Mouse (Mus musculus) thymus, postnatal 10 days (tissue): ENCODE data around the gene Mettl18.
"Not testable (repeated sequence)": the region's sequence is repeated elsewhere in the genome, so short reads cannot be mapped to it uniquely, and the experiment has no call there.

Source experiments
- DNase-seq, 2 experiments: peaks; one replicate each; pipeline ENCODE4 v3.0.0; 2021; ENCODE audit warnings: low spot score in 2 of 2

The Mettl18 gene

DNA sequence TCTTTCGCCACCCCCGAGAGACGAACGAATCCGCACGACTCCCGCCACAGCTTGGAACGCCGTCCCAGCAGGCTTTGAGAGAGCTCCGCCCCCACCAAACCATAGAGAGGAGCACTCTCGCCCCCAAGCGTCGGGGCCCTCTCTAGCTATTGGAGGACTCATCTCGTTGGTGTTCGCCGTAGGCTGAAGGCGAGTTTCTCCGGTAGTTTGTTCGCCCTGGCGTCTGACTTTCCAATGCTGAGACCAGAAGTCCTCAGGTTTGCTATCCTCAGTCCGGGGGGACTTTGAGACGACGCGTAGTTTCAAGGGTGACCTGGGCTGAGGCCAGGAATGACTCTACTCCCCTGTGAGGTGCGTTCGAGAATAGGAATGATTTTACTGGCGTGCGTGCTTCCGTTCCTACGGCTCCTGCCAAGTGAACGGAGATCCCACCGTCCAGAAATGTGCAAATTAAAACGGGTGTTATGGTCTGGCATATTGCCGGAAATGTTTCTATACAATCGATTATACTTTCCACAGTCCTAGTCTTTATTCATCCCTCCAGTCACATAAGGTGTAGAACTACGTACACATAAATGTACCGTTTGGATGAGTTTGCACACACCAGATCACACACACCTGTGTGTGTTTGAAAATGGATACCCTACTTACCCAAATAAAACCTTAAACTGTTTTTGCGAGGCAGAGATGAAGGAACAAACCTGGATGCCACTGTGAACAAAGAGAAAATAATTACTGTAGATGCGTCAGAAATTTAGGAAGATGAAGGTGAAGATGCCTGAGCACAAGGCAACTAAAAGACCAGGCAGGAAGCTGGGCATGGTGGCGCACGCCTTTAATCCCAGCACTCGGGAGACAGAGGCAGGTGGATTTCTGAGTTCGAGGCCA lies at the start of gene Mettl18, which contains the start of gene BC055324:
Gene Mettl18 (plus strand): TSS at position 169 of the 888 bp plus-strand sequence.
Gene BC055324 (minus strand): TSS at position 76 of the 888 bp plus-strand sequence.
- DNase-seq = peak; percentile 78 to 86

DNA sequence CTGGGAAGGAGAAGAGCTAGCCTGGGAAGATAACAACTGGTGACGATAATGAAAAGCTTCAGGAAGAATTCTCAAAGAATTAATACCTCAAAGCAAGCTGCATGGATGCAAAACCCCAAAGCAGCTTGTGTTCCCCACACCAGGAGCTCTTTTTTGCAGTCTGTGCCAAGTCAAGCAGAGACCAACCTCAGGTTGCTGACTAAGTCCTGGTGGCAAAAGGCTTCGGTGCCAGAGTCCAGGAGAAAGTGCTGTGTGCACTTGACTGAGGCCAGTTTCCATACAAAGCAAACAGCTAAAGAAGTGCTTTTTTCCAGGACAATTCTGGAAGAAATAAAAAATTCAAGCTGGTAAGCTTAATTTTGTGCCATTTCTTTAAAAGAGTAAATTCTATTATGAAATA lies 41.3 kb upstream of the Mettl18 start:
- no peak for DNase-seq

DNA sequence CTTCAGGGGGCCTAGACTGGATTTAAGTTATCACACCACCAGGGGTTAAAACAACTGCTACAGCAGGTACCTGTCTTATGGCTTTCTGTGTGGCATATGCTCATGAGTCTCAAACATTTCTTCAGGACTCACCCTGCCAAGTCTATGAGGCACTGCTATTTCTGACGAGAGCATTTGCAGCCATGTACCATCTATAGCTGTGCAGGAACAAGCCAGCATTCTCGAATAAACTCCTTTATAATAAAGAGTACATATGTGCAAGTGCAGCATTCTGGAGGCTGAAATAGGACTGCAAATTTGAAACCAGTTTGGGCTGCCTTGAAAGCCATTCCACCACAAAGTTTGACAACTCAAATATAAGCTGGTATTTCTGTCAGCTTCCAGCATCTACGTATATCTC lies 36.7 kb upstream of the Mettl18 start:
- DNase-seq = no peak

DNA sequence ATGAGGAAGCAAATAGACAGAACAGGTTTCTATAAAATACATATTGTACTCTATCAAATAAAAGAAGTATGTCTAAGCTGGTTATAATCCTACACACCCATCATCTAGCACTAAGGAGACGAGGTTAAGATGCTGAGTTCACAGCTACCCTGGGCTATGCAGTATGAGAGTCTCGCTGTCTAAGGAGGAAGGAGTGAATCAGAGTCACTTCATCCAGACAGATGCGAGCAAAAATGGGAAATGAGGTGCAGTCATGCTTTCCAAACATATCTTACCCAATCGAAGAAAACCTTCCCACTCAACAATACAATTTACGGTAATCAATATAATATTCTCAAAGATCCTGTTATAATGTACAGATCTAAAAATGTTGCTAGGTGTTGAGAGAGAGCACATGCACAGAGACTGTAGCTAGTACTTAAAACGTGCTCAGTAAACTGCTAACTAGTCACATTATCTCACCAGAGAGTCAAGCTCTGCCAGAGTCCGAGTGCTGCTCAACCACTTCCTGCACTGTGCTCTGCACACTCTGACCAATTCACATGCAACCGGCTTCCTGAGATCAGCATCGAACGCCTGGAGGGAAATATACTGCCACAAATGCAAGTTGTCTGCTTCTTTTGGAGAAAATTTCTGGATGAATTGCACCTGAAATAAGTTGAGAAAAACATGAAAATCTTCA lies 30.5 kb upstream of the Mettl18 start:
- no peak for DNase-seq

DNA sequence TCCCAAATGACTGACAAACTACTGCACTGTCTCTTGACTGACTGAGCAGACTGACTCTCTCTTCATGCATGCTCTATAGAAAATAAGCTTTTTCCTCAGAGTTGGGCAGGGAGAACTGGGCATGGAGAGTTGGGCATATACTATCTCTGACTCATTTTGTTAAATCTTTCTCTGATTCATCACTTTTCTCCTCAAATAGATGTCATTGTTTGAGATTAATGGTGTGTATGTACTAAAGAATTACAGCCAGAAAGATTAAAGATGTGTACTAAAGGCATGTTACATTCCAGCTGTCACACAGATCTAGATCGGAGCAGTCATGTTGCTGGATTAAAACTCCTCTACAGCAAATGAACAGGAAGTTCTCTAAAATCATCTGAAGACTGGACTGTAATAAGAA lies 20.2 kb upstream of the Mettl18 start:
- no peak for DNase-seq

DNA sequence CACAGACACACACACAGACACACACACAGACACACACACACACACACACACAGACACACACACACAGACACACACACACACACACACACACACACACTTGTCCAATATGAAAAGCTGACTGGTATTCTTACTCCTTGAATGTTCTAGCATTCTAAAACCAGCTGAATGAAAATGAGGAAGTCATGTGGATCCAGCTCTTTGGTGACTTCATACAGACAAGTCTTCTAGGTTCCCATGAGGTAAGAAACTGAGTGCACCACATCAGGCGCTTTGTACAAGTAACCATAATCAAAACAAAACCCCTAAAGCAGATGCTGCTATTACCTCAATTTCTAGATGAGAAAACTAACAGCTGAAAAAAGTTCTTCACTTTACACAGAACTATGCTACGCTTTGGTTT lies 19.6 kb upstream of the Mettl18 start:
- no peak for DNase-seq

DNA sequence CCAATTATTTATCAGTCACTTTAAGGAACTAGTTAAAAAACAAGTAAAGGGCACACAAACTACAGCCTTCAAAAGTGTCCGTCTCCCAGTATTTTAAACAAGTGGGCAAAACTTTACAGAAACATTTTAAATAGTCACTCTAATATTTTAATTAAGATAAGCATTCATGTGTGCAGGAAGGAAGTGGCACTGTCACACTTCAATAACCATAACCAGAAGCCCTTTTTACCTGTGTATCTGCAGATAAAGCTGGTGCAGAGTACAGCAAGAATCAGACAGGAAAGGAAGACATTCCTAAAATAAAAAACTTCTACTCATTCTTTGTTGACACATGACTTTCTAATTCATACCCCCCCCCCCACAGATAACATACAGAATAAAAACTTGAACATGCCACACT lies 18.2 kb upstream of the Mettl18 start:
- DNase-seq = no peak

DNA sequence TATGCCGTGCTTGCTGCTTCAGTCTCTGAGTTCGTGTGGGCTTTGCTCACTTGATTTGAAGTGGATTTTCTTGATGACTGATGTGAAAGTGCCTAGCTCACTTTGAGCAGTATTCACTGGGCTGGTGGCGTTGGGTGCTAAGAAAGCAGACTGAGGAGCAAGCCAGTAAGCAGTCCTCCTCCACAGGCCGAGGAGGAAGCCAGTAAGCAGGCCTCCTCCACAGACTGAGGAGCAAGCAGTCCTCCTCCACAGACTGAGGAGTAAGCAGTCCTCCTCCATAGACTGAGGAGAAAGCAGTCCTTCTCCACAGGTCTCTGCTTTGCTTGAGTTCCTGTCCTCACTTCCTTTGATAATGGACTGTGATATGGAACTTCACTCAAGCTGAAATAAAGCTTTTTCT lies 2.3 kb upstream of the Mettl18 start:
- DNase-seq = no peak

DNA sequence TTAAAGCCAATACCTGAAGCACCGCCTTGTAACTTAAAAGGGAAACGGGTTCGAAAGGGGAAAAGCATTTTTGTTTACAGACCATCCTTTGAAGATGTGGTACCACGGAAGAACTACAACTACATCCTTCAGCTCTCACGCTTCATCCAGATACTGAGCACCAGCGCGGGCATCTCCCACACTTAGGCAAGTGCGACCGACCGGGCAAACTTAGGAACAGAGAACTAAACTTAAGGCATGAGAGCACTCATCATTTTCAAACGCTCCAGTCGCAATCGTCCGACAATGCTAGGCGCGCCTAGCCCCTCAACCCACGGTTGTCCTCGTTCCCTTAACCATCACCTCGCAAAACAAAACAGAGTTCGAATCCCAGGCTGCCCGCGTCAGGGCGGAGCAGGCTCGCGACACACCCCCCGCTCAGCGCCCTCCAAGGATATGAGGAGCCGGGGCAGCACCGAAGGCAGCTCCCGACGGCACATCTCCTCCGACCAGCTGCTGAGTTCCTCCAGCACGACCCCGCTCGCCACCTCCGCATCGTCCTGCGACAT lies 442 bp upstream of the Mettl18 start:
- DNase-seq = no peak

DNA sequence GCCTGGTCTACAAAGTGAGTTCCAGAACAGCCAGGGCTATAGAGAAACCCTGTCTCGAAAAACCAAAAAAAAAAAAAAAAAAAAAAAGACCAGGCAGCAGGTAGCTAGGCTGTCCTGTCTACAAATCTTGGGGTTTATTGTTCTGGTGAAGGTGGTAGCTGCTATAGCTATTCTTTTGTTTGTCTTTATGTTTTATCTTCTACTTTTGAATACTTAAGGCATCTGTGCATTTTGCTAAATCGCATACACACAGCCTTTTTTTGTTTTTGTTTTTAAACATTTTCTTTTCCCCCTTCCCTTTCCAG lies 872 bp downstream of the Mettl18 start:
- DNase-seq = no peak

DNA sequence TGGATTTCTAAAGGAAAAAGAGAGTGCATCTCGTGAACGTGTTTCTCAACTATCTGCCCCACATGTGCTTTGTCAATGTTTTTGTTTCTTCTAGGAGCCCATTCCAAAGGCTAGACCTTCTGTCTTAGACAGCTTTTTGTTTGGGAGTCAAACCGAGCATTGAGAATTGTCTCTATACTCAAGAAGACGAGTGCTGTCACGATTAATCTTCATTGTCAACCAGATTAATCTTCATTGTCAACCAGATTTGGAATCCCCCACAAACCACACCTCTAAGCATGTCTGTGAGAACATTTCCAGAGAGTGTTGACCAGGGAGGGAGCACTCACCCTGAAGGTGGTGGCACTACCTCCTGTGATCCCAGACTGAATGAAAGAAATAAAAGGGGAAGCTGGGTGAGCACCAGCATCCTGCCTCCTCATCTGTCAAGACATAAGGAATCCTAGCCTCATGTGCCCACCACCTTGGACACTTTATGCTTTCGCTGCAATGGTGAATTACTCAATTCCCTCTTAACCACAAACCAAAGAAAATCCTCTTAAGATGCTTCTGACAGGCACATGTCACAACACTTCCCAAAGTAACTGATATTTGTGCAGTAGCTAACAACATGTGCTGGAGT lies 7.3 kb downstream of the Mettl18 start:
- DNase-seq = no peak

DNA sequence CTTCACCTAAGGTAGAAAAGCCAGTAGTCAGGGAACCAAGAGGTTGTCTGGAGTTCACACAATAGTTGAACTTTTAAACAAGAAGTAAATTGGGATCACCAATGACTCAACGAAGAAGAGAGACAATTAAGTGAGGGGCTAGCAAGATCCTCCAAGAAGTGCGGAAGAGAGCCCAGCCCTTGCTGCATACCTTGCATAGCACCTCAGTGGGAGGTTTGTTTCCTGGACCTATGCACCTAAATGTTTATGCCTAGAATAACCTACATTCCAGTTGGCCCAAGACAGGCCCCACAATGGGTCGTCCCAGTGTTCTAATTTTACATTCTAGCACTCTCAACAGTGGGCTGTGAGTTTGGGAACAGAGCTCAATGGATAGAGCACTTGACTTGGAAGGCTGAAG lies 9.6 kb downstream of the Mettl18 start:
- DNase-seq = no peak

DNA sequence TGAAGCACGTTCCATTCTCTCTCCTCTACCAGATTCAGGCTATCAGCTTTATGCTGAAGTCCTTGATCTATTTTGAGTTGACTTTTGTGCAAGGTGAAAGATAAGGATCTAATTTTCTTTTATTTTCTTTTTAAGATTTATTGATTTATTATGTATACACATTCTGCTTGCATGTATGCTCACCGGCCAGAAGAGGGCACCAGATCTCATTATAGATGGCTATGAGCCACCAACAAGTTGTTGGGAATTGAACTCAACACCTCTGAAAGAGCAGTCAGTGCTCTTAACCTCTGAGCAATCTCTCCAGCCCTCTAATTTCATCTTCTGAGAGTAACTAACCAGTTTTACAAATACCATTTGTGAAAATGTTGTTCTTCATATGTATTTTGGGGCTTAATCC lies 14.5 kb downstream of the Mettl18 start:
- peak in 1 of 2 experiments; percentile 53 for DNase-seq

DNA sequence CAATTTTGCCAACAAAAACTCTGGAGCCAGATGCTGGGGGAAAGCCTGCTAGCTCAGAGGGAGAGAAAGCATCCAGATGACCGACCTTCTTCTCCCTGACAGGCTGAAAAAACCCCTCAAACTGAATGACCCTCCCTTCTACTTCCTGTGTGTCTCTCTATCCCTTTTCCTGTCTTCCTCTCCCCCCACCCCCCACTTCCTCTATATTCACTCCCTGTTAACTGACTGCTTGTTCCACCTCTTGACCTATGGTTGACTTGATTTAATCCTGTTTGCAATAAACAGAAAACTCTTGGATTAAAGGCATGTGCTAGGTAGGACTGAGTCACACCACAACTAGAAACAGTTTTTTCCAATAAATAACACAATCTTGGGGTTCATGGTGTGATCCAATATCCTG lies 19.9 kb downstream of the Mettl18 start:
- no peak for DNase-seq

DNA sequence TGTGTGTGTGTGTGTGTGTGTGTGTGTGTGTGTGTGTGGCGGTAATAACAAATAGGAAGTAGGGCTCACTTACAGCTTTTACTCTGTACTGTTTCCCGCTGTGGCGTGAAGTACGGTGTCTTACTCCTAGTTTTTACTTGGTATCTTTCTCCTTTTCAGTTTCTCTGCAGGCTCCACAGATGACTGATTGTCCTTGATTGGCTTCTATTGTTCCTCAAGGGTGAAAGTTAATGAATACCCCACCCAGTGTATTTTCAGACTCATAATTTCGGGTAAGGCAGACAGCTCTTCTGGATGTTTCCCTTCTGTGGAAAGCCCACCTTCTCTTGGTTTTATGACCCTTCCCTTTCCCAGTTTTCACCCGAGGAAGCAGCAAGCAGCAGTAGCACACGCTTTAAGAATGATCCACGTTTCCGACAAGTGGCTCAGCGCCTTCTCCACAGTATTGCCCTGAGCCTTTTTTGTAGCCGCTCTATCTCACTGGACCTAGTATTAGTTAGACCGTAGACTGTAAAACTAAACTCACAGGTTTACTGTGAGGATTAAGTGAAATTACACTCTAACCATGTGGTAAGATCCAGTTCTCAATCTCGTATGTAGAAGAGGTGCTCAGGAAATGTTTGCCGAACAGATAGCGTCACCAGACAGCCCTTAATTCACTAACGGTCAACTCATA lies 23.7 kb downstream of the Mettl18 start:
- no peak for DNase-seq

DNA sequence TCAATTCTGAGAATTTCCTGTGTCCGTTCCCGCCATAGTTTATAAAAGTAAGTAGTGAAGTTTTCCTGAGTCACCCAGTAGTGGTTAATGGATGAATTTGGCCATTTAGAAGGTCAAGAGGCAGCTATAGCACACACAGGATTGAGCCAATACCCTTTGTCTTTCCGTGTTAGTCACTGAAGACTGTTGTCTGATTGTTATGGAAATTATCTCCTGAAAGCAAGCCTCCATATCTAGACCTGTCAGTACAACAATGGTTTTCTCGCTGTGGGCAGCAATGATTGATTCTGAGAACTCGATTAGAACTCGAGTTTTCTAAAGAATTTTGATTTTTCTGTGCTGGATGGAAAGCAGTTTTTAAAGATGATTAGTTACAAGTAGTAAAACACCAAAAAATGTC lies 25.1 kb downstream of the Mettl18 start:
- DNase-seq = no peak

DNA sequence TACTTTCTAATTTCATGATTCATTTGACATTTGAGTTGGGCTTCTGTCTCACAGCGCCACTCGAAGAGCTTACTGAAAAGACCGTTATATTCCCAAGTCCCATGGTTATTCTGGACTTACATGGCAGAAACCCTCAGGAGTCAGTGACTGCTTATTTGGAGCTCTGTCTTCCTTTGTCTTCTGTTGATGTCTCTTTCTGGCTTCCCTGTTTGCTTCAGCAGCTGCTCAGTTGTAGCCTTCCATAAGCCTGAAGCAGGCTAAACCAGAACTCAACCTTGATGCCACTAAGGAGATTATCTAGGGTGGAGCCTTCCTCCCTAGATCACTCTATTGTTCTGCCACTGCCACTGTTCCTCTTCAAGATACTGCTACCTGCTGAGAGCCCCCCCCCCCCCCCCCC lies 26.1 kb downstream of the Mettl18 start:
- not testable (repeated sequence) for DNase-seq

DNA sequence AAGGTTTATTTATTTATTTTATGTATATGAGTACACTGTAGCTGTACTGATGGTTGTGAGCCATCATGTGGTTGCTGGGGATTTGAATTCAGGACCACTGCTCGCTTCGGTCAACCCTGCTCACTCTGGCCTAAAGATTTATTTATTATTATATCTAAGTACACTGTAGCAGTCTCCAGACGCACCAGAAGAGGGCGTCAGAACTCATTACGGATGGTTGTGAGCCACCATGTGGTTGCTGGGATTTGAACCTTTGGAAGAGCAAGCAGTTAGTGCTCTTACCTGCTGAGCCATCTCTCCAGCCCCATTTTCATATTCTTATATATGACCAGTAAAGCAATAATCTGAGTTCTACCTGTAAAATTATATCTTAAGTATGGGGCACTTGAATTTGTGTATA lies 27.4 kb downstream of the Mettl18 start:
- DNase-seq = not testable (repeated sequence)

DNA sequence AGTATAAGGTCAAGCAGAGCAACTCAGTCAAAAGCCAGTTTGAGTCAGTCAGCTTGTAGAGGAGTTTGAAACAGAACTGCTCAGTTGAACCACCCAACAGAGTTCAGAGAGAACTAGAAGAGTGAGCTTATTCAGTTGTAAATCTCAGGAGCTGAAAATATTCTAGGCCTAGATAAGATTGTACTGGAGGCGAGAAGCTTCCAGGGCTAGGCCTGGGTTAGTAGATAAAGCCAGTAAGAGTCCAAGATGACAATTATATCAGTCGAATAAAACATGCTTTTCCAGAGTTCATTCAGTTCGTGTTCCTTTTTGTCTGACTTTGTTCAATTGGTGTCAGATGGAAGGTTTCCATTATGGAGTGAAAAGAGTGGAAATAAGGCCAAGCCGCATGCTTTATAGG lies 31.0 kb downstream of the Mettl18 start:
- no peak for DNase-seq

DNA sequence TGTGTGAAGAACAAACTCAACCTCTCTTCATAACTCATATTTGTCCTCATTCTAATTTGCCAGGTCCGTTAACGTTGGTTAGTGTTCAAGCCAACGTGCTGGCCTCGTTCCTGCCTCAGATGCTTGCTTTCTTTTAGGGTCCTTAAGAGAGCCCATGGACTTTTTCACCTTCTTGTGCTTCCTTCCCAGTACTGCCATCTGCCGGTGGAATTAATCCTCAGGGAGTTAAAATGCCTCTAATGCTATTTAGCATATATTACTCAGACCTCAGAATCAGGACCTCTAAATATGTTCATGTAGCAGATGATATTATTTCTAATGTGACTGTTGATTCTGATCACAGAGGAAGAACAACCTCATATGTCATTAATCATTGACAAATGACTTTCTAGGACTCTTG lies 32.7 kb downstream of the Mettl18 start:
- peak in 1 of 2 experiments; percentile 42 for DNase-seq

DNA sequence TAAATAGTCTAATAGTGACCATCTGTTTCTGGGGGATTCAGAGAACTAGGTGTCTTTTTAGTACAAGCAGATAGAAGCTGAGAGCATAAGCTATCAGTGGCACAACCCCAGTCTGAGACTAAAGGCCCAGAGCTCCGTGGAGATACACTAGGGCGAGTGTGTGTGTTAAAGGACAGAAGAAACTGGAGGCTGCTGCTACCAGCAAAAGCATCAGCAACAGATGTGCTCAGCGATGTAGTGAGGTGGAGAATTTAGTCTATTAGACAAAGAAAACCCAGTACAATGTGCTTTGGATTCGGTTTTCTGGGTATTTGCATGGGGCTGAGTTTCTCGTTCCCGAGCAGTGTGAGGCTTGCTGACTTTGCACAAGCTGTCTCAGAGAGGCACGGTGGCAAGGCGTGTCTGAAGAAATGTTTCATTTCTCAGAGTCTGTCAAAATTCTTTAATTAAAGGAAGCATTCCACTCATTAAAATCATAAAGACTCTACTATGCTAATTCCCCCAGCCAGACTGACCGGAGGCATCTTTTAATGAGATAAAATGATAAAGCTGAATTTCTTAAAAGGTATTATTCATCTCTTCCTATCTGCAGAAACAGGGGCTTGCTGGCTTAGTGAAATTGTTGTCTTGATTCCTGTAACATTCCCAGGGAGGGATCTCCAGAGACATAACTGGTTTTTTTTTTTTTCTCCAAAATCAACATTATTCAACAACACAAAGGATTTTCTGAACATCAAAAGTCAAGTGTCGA lies 45.9 kb downstream of the Mettl18 start:
- DNase-seq = no peak
